Mouse (Mus musculus) embryonic facial prominence, embryonic 13.5 days (tissue): Measurements from ENCODE around the gene Cacna1i. TPM values are rescaled to one million over a fixed set of nuclear protein-coding genes. Genes with fewer than 3 reads are reported as not detected.

ENCODE experiments used
- ATAC-seq: fragments of 200-750 bp; cut with Nextera tagmentation; 2 replicates; pipeline ENCODE4 v1.8.0; 2017; ENCODE audit warnings: low read depth; ENCODE audit not compliant: insufficient number of reproducible peaks, insufficient read depth, low FRiP score, low TSS enrichment
- H3K27ac ChIP-seq: fragments of 300-500 bp; sonication (generic); 2 replicates; pipeline ENCODE4 v1.5.1; 2015; ENCODE audit warnings: moderate library complexity, mild to moderate bottlenecking, inconsistent platforms
- H3K27me3 ChIP-seq: fragments of 300-500 bp; sonication (generic); 2 replicates; pipeline ENCODE4 v1.6.1; 2015; ENCODE audit warnings: mild to moderate bottlenecking, inconsistent platforms
- H3K36me3 ChIP-seq: fragments of 300-500 bp; sonication (generic); 2 replicates; pipeline ENCODE4 v1.6.1; 2015; ENCODE audit warnings: mild to moderate bottlenecking, inconsistent platforms
- H3K4me1 ChIP-seq: fragments of 300-500 bp; sonication (generic); 2 replicates; pipeline ENCODE4 v1.6.1; 2015; ENCODE audit warnings: inconsistent platforms
- H3K4me2 ChIP-seq: fragments of 300-500 bp; sonication (generic); 2 replicates; pipeline ENCODE4 v1.6.1; 2015; ENCODE audit warnings: moderate library complexity, mild to moderate bottlenecking, inconsistent platforms
- H3K4me3 ChIP-seq: fragments of 300-500 bp; sonication (generic); 2 replicates; pipeline ENCODE4 v1.5.1; 2015; ENCODE audit warnings: mild to moderate bottlenecking, inconsistent platforms
- H3K9ac ChIP-seq: fragments of 300-500 bp; sonication (generic); 2 replicates; pipeline ENCODE4 v1.6.1; 2015; ENCODE audit warnings: mild to moderate bottlenecking, inconsistent platforms
- H3K9me3 ChIP-seq: fragments of 300-500 bp; sonication (generic); 2 replicates; pipeline ENCODE4 v1.6.1; 2016; ENCODE audit warnings: inconsistent platforms
- WGBS: fragments of 180-500 bp; shearing (Covaris S2); methylation state at CpG from one replicate; pipeline ENCODE4 v1.1.7; 2015; ENCODE audit warnings: mixed read lengths; 5-methylcytosine and 5-hydroxymethylcytosine counted together
- polyA plus RNA-seq: library from polyadenylated mRNA; unstranded; fragments of >200 nt; fragmentation: Nextera tagmentation; extraction: Ambion mirVana; gene quantifications from 2 replicates; pipeline ENCODE4 v1.2.1, GENCODE M21; 2015

Gene Cacna1i
- not detected in 2 replicates for polyA plus RNA-seq

GRCm38 (mm10) chr15:80286851-80287415, at the start of gene Cacna1i:
Gene Cacna1i (plus strand): TSS chr15:80287238.
- peak within 1 kb of the TSS; percentile 52 for H3K4me3 ChIP-seq
- peak within 1 kb of the TSS; percentile 94 for H3K4me2 ChIP-seq
- 1% methylated on average over 50 of the region's 50 CpGs for WGBS
- H3K27me3 ChIP-seq = peaks cover 100% of the 10 kb centered on the region
- H3K9ac ChIP-seq = peak within 1 kb of the TSS; percentile 51; the same call in 1 of the 2 replicates
- H3K27ac ChIP-seq = no peak within 1 kb of the TSS
- H3K9me3 ChIP-seq = no peaks in the 10 kb centered on the region
- no peaks in the 10 kb centered on the region for H3K36me3 ChIP-seq
- ATAC-seq = no peak
- H3K4me1 ChIP-seq = peaks cover 13% of the 10 kb centered on the region

- H3K9me3 ChIP-seq = no peaks in the 10 kb centered on the region
- H3K4me1 ChIP-seq = peaks cover 9% of the 10 kb centered on the region; the same call in 1 of the 2 replicates
- ATAC-seq = no peak
- no peak overlapping the region for H3K4me3 ChIP-seq
- no peak overlapping the region for H3K27ac ChIP-seq
- H3K27me3 ChIP-seq = no peaks in the 10 kb centered on the region
- peaks cover 81% of the 10 kb centered on the region for H3K36me3 ChIP-seq
- H3K4me2 ChIP-seq = no peak overlapping the region
- 95% methylated on average over 12 of the region's 12 CpGs for WGBS
- no peak overlapping the region for H3K9ac ChIP-seq
Observed at GRCm38 (mm10) chr15:80248135-80248534, 38.9 kb upstream of the Cacna1i start.

- Histone ChIP-seq H3K9me3 (no peaks in the 10 kb centered on the region), H3K36me3 (peaks cover 78% of the 10 kb centered on the region), H3K27me3 (no peaks in the 10 kb centered on the region), H3K4me3 (no peak overlapping the region), H3K4me2 (no peak overlapping the region), H3K9ac (no peak overlapping the region), H3K4me1 (peaks cover 14% of the 10 kb centered on the region), H3K27ac (no peak overlapping the region)
- 98% methylated on average over 1 of the region's 1 CpGs for WGBS
- no peak for ATAC-seq
Observed at GRCm38 (mm10) chr15:80248596-80248995, 38.4 kb upstream of the Cacna1i start.

GRCm38 (mm10) chr15:80249672-80250071, 37.4 kb upstream of the Cacna1i start:
- Histone ChIP-seq H3K9ac (no peak overlapping the region), H3K4me1 (peaks cover 22% of the 10 kb centered on the region), H3K9me3 (no peaks in the 10 kb centered on the region), H3K4me2 (no peak overlapping the region), H3K27ac (no peak overlapping the region), H3K36me3 (peaks cover 67% of the 10 kb centered on the region), H3K27me3 (no peaks in the 10 kb centered on the region), H3K4me3 (no peak overlapping the region)
- ATAC-seq = no peak
- WGBS = 92% methylated on average over 10 of the region's 10 CpGs

GRCm38 (mm10) chr15:80250586-80250985, 36.5 kb upstream of the Cacna1i start:
- H3K27ac ChIP-seq = no peak overlapping the region
- H3K27me3 ChIP-seq = no peaks in the 10 kb centered on the region
- no peak overlapping the region for H3K4me2 ChIP-seq
- peak overlapping the region; percentile 8; the same call in 1 of the 2 replicates for H3K9ac ChIP-seq
- H3K9me3 ChIP-seq = no peaks in the 10 kb centered on the region
- WGBS = 94% methylated on average over 6 of the region's 6 CpGs
- H3K4me1 ChIP-seq = peaks cover 22% of the 10 kb centered on the region
- no peak overlapping the region for H3K4me3 ChIP-seq
- H3K36me3 ChIP-seq = peaks cover 62% of the 10 kb centered on the region
- ATAC-seq = no peak

GRCm38 (mm10) chr15:80253530-80253929, 33.5 kb upstream of the Cacna1i start:
- 14% methylated on average over 2 of the region's 2 CpGs for WGBS
- no peak overlapping the region for H3K4me3 ChIP-seq
- H3K9ac ChIP-seq = peak overlapping the region; percentile 100; the same call in 1 of the 2 replicates
- peaks cover 45% of the 10 kb centered on the region for H3K4me1 ChIP-seq
- H3K27me3 ChIP-seq = no peaks in the 10 kb centered on the region
- no peaks in the 10 kb centered on the region for H3K9me3 ChIP-seq
- H3K27ac ChIP-seq = peak overlapping the region; percentile 98
- H3K4me2 ChIP-seq = peak overlapping the region; percentile 95; the same call in 1 of the 2 replicates
- peaks cover 58% of the 10 kb centered on the region for H3K36me3 ChIP-seq
- no peak for ATAC-seq

GRCm38 (mm10) chr15:80254207-80254606, 32.8 kb upstream of the Cacna1i start:
- 48% methylated on average over 6 of the region's 6 CpGs for WGBS
- ATAC-seq = no peak
- H3K27ac ChIP-seq = peak overlapping the region; percentile 98
- peaks cover 54% of the 10 kb centered on the region for H3K36me3 ChIP-seq
- H3K9ac ChIP-seq = peak overlapping the region; percentile 100
- H3K4me3 ChIP-seq = peak overlapping the region; percentile 100
- no peaks in the 10 kb centered on the region for H3K27me3 ChIP-seq
- peaks cover 47% of the 10 kb centered on the region for H3K4me1 ChIP-seq
- no peaks in the 10 kb centered on the region for H3K9me3 ChIP-seq
- peak overlapping the region; percentile 95 for H3K4me2 ChIP-seq

GRCm38 (mm10) chr15:80254847-80255645, 32.0 kb upstream of the Cacna1i start, which contains the start of gene Atf4:
Gene Atf4 (plus strand): TSS chr15:80255184.
- no peaks in the 10 kb centered on the region for H3K9me3 ChIP-seq
- peaks cover 54% of the 10 kb centered on the region for H3K36me3 ChIP-seq
- peak within 1 kb of the TSS; percentile 100 for H3K9ac ChIP-seq
- no peaks in the 10 kb centered on the region for H3K27me3 ChIP-seq
- H3K27ac ChIP-seq = peak within 1 kb of the TSS; percentile 98
- H3K4me3 ChIP-seq = peak within 1 kb of the TSS; percentile 100
- H3K4me2 ChIP-seq = peak within 1 kb of the TSS; percentile 95
- under 1% methylated on average over 62 of the region's 62 CpGs for WGBS
- peak; percentile 94 for ATAC-seq
- peaks cover 47% of the 10 kb centered on the region for H3K4me1 ChIP-seq

GRCm38 (mm10) chr15:80255646-80256121, 31.4 kb upstream of the Cacna1i start:
- peak; percentile 8; the same call in 1 of the 2 replicates for ATAC-seq
- Histone ChIP-seq H3K4me1 (peaks cover 47% of the 10 kb centered on the region), H3K4me2 (peak overlapping the region; percentile 95), H3K4me3 (peak overlapping the region; percentile 100), H3K36me3 (peaks cover 55% of the 10 kb centered on the region), H3K9me3 (no peaks in the 10 kb centered on the region), H3K27me3 (no peaks in the 10 kb centered on the region), H3K27ac (peak overlapping the region; percentile 98), H3K9ac (peak overlapping the region; percentile 100)
- WGBS = 0% methylated on average over 51 of the region's 51 CpGs

GRCm38 (mm10) chr15:80256242-80256641, 30.8 kb upstream of the Cacna1i start:
- Histone ChIP-seq H3K9ac (peak overlapping the region; percentile 100), H3K27ac (peak overlapping the region; percentile 98), H3K4me1 (peaks cover 45% of the 10 kb centered on the region), H3K27me3 (no peaks in the 10 kb centered on the region), H3K4me2 (peak overlapping the region; percentile 95), H3K4me3 (peak overlapping the region; percentile 100), H3K36me3 (peaks cover 52% of the 10 kb centered on the region), H3K9me3 (no peaks in the 10 kb centered on the region)
- ATAC-seq = no peak
- 6% methylated on average over 16 of the region's 16 CpGs for WGBS

- peak overlapping the region; percentile 95 for H3K4me2 ChIP-seq
- H3K9ac ChIP-seq = peak overlapping the region; percentile 100
- no peaks in the 10 kb centered on the region for H3K9me3 ChIP-seq
- peaks cover 43% of the 10 kb centered on the region for H3K4me1 ChIP-seq
- no peaks in the 10 kb centered on the region for H3K27me3 ChIP-seq
- peaks cover 46% of the 10 kb centered on the region for H3K36me3 ChIP-seq
- H3K4me3 ChIP-seq = peak overlapping the region; percentile 100
- H3K27ac ChIP-seq = peak overlapping the region; percentile 98
- ATAC-seq = no peak
- WGBS = 53% methylated on average over 12 of the region's 12 CpGs
Observed at GRCm38 (mm10) chr15:80256656-80257601, 30.1 kb upstream of the Cacna1i start.
